Mouse (Mus musculus) testis, adult 2 months (tissue): ENCODE data around the gene Dnah14. TPM values are rescaled to one million over a fixed set of nuclear protein-coding genes. Genes with fewer than 3 reads are reported as not detected.

Experiments
- H3K27ac ChIP-seq: fragments of 200-500 bp; 2 replicates; pipeline ENCODE4 v1.5.1; 2012; ENCODE audit warnings: low read depth, low read length; ENCODE audit not compliant: control insufficient read depth, insufficient read depth
- H3K27me3 ChIP-seq: fragments of 200-500 bp; 2 replicates; pipeline ENCODE4 v1.6.1; 2012; ENCODE audit warnings: mild to moderate bottlenecking, low read length, moderate library complexity; ENCODE audit not compliant: control insufficient read depth, insufficient read depth
- H3K36me3 ChIP-seq: fragments of 200-500 bp; 2 replicates; pipeline ENCODE4 v1.6.1; 2012; ENCODE audit warnings: mild to moderate bottlenecking, low read length; ENCODE audit not compliant: control insufficient read depth, insufficient read depth
- H3K4me1 ChIP-seq: fragments of 200-500 bp; 2 replicates; pipeline ENCODE4 v1.6.1; 2012; ENCODE audit warnings: low read length; ENCODE audit not compliant: control insufficient read depth, insufficient read depth
- H3K4me3 ChIP-seq: fragments of 200-500 bp; 2 replicates; pipeline ENCODE4 v1.5.1; 2012; ENCODE audit warnings: low read depth, mild to moderate bottlenecking, low read length, moderate library complexity, mixed read lengths; ENCODE audit not compliant: control insufficient read depth
- CTCF ChIP-seq: fragments of 200-500 bp; IDR thresholded peaks from 2 replicates; pipeline ENCODE4 v1.5.1; 2012; ENCODE audit warnings: low read depth, mild to moderate bottlenecking, inconsistent platforms, low read length, moderate library complexity; ENCODE audit not compliant: control insufficient read depth, insufficient read depth, insufficient replicate concordance
- POLR2A ChIP-seq: fragments of 200-500 bp; IDR thresholded peaks from 2 replicates; pipeline ENCODE4 v1.6.1; 2012; ENCODE audit warnings: low read depth, mild to moderate bottlenecking, inconsistent platforms, low read length, moderate library complexity; ENCODE audit not compliant: control insufficient read depth
- polyA plus RNA-seq: library from polyadenylated mRNA; depleted of rRNA; stranded (reverse); fragments of >200 nt; gene quantifications from 2 replicates; pipeline ENCODE4 v1.2.3, GENCODE M21; 2012

Gene Dnah14
- polyA plus RNA-seq, 1 experiment = 59.2 TPM

GRCm38 (mm10) chr1:181799911-181800310 is 223.6 kb downstream of the Dnah14 start:
- Histone ChIP-seq H3K27ac (no peak overlapping the region), H3K4me1 (no peaks in the 10 kb centered on the region), H3K36me3 (peaks cover 3% of the 10 kb centered on the region; the same call in 1 of the 2 replicates), H3K4me3 (no peak overlapping the region), H3K27me3 (no peaks in the 10 kb centered on the region)
- no peak for TF ChIP-seq POLR2A
- TF ChIP-seq CTCF = no peak

- H3K36me3 ChIP-seq = peaks cover 3% of the 10 kb centered on the region; the same call in 1 of the 2 replicates
- TF ChIP-seq POLR2A (no peak), CTCF (no peak)
- no peak overlapping the region for H3K27ac ChIP-seq
- H3K4me1 ChIP-seq = no peaks in the 10 kb centered on the region
- no peaks in the 10 kb centered on the region for H3K27me3 ChIP-seq
- no peak overlapping the region for H3K4me3 ChIP-seq
These were observed 224.3 kb downstream of the Dnah14 start for GRCm38 (mm10) chr1:181800667-181801066.

GRCm38 (mm10) chr1:181811481-181812223 is 235.3 kb downstream of the Dnah14 start:
- Histone ChIP-seq H3K27ac (no peak overlapping the region), H3K36me3 (no peaks in the 10 kb centered on the region; the same call in 1 of the 2 replicates), H3K4me3 (no peak overlapping the region), H3K27me3 (no peaks in the 10 kb centered on the region), H3K4me1 (peaks cover 2% of the 10 kb centered on the region)
- TF ChIP-seq CTCF (no peak), POLR2A (no peak)

- H3K36me3 ChIP-seq = no peaks in the 10 kb centered on the region; the same call in 1 of the 2 replicates
- no peak overlapping the region for H3K27ac ChIP-seq
- TF ChIP-seq CTCF (no peak), POLR2A (no peak)
- peak overlapping the region; percentile 33; the same call in 1 of the 2 replicates for H3K4me3 ChIP-seq
- H3K27me3 ChIP-seq = no peaks in the 10 kb centered on the region
- no peaks in the 10 kb centered on the region for H3K4me1 ChIP-seq
These were observed 250.4 kb downstream of the Dnah14 start for GRCm38 (mm10) chr1:181826716-181827115.

- H3K27ac ChIP-seq = no peak overlapping the region
- no peaks in the 10 kb centered on the region for H3K27me3 ChIP-seq
- H3K4me1 ChIP-seq = no peaks in the 10 kb centered on the region
- TF ChIP-seq POLR2A (no peak), CTCF (no peak)
- no peaks in the 10 kb centered on the region; the same call in 1 of the 2 replicates for H3K36me3 ChIP-seq
- H3K4me3 ChIP-seq = no peak overlapping the region
These were observed 252.0 kb downstream of the Dnah14 start for GRCm38 (mm10) chr1:181828365-181828764.

- H3K27me3 ChIP-seq = no peaks in the 10 kb centered on the region
- no peak overlapping the region for H3K4me3 ChIP-seq
- no peak overlapping the region for H3K27ac ChIP-seq
- no peaks in the 10 kb centered on the region; the same call in 1 of the 2 replicates for H3K36me3 ChIP-seq
- H3K4me1 ChIP-seq = no peaks in the 10 kb centered on the region
- TF ChIP-seq POLR2A = no peak
- TF ChIP-seq CTCF = no peak
These were observed 256.4 kb downstream of the Dnah14 start for GRCm38 (mm10) chr1:181832720-181833119.

GRCm38 (mm10) chr1:181833143-181833542 is 256.8 kb downstream of the Dnah14 start:
- no peak overlapping the region for H3K4me3 ChIP-seq
- no peak overlapping the region for H3K27ac ChIP-seq
- no peaks in the 10 kb centered on the region; the same call in 1 of the 2 replicates for H3K36me3 ChIP-seq
- no peaks in the 10 kb centered on the region for H3K27me3 ChIP-seq
- no peak for TF ChIP-seq POLR2A
- no peak for TF ChIP-seq CTCF
- H3K4me1 ChIP-seq = no peaks in the 10 kb centered on the region
